Mouse (Mus musculus): ENCODE results near the gene Ccdc96. TPM values are rescaled to one million over a fixed set of nuclear protein-coding genes. Genes with fewer than 3 reads are reported as not detected.
A peak's percentile ranks its signal among the peaks of the same experiment; 100 is the strongest.

Ccdc96 gene
- total RNA-seq, 4 experiments from 2014 or later, result 0.87 to 1.7 (median 1.2) TPM

DNA sequence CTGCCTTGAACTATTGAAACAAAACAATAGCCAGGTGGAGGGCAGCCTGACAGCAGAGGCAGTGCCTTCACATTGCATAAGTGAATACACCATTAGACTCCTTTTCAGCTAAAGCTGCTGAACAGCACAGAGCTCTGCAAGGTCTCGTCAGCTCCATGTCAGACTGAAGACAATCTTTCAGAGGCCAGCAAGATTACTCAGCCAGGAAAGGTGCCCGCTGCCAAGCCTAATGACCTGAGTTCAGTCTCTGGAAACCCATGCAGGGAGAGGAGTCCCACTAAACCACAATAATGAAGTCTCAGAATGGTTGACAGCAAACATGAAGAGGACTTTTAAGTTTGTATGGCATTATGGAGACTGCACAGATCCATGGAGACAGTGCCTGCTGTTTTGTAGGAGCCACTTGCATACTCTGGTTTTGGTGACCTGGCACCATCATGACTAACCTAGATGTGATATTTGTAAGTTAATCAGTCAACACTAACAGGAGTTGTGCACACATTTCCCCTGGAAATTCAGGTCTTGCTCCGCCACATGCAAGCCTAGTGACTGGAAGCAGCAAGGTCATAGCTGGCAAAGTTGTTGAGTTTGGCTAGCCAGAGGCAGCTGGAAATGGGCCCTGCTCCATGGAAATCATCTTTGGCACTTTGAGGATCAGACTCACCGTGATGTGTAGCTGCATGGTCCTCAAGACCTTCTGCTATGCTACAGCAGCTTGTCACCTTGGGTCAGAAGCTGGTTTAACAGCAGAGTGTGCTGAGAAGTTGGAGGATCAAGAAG is 11.3 kb upstream of the Ccdc96 start:
- no peak for DNase-seq (ENCODE audit: low spot score in 2 of 2)

GRCm38 (mm10) chr5:36474283-36474682 is 10.1 kb upstream of the Ccdc96 start:
- DNase-seq (ENCODE audit: low spot score in 2 of 2), result peak in 1 of 2 experiments; percentile 71

GRCm38 (mm10) chr5:36477486-36477885 is 6.9 kb upstream of the Ccdc96 start:
- no peak for DNase-seq (ENCODE audit: low spot score in 2 of 2)

GRCm38 (mm10) chr5:36478540-36479420 is 5.6 kb upstream of the Ccdc96 start:
- no peak for DNase-seq (ENCODE audit: low spot score in 2 of 2)

GRCm38 (mm10) chr5:36479735-36480134 is 4.7 kb upstream of the Ccdc96 start:
- DNase-seq (ENCODE audit: low spot score in 2 of 2), result no peak

- DNase-seq (ENCODE audit: low spot score in 2 of 2), result no peak
These were observed 4.0 kb upstream of the Ccdc96 start for GRCm38 (mm10) chr5:36480398-36480797.

GRCm38 (mm10) chr5:36481114-36481513 is 3.3 kb upstream of the Ccdc96 start:
- DNase-seq (ENCODE audit: low spot score in 2 of 2), result no peak

DNA sequence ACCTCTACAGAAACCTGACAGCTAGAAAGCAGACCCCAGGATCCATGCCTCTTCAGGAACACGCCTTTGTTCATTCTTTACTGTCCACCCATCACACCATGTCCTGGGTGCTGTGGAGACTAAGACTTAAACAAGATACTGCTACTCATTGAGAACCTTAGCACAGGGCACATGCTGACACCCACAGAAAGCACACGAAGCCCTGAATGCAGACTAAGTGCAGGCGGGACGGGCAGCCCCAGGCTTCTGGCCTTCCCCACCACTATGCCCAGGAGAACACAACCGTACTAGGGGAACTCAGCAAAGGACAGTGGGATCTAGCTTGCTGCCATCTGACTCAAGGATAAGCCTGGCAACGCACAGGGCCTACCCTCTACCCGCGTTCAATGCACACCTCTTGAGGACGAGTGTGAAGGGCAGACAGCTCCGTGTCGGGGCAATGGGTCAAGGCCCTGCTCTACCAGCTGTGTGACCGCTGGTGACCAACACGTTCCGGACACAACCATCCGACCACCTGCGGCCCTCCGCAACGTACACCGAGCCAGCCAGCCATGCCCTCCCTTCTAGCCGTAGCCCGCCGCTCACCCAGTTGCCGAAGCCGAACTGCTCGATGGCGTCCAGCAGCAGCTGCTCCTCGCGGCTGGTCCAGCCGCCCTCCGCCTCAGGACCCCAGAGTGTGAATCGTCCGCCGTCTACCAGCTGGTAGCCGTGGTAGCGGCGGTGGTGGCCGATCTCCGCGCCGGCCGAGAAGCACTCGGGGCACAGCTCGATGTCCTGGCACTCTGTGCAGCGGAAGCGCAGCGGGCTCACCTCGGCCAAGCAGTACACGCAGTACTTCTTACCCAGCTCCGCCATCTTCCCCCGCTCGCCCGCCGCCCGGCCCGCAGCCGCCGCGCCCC is 936 bp upstream of the Ccdc96 start:
- no peak for DNase-seq (ENCODE audit: low spot score in 2 of 2)

- DNase-seq (ENCODE audit: low spot score in 2 of 2), result no peak
These were observed 918 bp downstream of the Ccdc96 start for GRCm38 (mm10) chr5:36485306-36485705.

DNA sequence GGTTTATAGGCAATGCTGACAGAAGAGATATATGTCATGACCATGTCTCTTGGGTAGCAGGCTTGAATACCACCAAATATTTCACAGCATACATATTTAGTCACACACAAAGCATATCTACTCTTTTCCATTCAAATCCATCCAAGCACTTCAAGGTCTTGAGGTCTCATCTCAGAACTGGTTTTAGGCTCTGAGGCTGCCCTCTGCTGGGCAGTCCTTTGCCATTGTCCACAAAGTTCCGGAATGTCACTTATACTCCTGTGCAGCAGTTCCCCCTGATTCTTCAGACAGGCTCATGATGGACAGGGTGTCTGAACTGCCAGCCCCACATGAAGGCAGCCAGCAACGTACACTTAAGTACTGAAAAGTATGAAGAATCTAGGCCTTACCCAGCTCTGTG is 4.8 kb downstream of the Ccdc96 start:
- DNase-seq (ENCODE audit: low spot score in 2 of 2), result no peak

DNA sequence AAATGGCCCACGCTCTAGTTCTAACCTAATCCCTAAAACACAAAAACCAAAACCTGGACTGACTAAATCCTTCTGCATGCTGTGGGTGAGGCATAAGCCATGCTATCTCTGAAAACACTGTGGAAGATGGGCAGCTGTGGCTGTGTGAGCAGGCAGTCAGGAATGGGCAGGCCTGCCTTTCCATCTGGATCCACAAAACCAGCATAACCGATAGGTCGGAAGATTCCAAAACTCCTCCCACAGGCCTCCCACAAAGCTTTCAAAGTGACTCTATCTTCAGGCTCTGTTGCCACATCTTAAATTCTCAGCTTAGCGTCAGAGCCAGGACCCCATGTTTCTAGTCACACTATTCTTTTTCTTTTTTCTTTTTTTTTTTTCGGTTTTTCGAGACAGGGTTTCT is 9.5 kb downstream of the Ccdc96 start:
- peak; percentile 60 to 64 for DNase-seq (ENCODE audit: low spot score in 2 of 2)

DNA sequence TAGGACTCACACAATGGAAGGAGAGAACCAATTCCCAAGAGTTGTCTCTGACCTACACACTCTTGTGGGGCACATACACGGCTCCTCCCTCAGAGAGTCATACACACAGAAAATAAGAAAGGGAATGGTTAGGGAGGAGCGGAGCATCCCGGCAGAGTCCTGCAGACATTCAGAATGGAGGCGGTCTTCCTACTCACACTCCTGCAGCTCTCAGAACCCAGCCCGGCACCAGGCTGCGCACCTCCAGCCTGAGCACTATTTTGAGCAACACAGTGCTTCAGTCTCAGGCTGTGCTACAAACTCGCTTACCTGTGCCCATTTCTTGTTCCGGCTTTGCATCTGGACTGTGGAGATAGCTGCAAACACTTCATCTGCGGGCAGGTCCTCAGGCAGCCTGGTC is 10.3 kb downstream of the Ccdc96 start:
- DNase-seq (ENCODE audit: low spot score in 2 of 2), result no peak

DNA sequence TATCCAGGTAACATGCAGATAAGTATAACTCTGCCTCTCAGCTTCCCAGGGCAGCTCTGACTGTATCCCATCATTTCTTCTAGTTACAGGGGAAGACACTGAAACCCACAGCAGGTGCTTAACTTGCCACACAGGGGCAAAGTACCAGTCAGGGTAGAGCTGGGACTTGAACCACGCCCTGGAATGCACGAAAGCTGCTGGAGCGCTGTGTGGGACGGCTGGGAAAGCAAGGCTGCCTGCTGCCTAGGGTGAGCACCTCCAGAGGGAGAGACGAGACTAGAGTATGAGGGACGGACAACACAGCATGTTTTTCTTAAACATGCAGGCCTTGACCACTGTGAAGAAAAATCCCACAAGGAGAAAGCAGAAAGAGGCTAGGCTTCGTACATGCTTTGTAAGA is 20.8 kb downstream of the Ccdc96 start:
- DNase-seq (ENCODE audit: low spot score in 2 of 2), result no peak

- DNase-seq (ENCODE audit: low spot score in 2 of 2), result no peak
These were observed 21.3 kb downstream of the Ccdc96 start for GRCm38 (mm10) chr5:36505643-36506042.

DNA sequence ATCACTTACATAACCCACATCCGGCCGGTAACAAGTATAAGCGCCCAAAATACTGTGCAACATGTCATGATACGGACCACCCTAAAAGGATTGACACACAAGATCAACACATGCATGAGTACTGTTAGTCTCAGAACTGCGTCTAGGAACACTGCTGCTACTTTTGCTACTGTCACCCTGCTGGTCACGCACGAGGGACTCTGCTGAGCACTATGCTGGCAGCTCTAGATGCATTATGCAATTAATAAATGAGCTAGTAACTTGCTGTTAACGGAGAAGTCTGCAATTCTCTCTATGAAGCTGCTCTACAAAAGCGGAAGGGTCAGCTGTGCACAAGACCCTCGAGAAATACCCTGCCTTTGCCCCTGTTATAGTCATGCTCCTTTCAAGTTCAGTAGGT is 24.0 kb downstream of the Ccdc96 start:
- DNase-seq (ENCODE audit: low spot score in 2 of 2), result no peak

GRCm38 (mm10) chr5:36510956-36511355 is 26.6 kb downstream of the Ccdc96 start:
- DNase-seq (ENCODE audit: low spot score in 2 of 2), result no peak

- no peak for DNase-seq (ENCODE audit: low spot score in 2 of 2)
These were observed 30.7 kb downstream of the Ccdc96 start for GRCm38 (mm10) chr5:36515126-36515525.

DNA sequence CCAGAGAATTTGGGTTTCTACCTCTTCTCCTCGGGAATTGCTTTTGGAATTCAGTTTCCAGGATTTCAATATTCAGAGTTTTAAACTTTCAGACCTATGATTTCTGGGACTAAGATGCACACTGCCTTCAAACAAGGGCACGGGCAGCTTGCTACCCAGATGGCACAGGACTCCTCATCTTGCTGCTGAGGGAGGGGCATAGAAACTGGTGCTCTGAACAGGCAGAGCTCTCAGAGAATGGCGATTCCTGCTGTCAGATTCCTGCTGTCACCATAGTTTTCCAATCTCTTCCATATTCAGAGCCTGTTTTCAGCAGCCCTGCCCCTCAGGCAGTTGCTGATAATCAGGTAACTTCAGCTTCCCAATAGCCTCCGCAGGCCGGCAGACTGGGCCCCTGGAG is 31.2 kb downstream of the Ccdc96 start:
- no peak for DNase-seq (ENCODE audit: low spot score in 2 of 2)

DNA sequence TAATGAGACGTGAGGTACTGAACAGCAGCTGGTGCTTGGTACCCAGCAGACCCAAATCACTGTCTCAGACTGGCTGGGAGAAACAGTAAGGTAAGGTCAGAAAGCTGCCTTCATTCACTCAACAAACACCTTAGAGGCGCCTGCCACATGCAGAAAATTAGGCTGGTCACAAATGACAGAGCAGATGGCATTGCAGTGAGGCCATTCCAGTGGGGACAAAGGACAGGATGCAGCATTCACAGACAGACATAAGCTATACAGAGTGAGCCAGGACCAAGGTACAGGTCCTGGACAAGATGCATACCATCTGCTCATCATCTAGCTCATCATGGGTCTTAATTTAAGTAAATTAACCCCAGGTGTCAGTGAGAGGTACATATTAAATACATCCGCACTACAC is 33.2 kb downstream of the Ccdc96 start:
- no peak for DNase-seq (ENCODE audit: low spot score in 2 of 2)

DNA sequence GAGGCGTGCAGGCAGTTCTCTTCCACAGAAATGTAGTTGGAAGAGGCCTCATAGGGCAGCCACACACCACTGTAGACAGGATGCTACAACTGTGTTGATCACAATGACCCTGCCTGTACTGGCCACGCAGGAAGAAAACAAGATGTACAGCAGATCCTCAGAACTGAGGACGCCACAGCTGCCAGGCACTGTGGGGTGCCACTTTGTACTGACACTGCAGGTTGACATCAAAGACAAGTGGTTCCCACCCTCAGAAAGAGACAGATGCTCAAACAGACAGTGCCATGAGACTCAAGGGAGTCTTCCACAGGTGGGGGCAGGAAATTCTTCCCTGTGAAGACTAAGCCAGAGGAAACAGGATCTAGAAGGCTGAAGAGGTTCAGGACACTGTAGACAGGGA is 35.4 kb downstream of the Ccdc96 start:
- no peak for DNase-seq (ENCODE audit: low spot score in 2 of 2)

DNA sequence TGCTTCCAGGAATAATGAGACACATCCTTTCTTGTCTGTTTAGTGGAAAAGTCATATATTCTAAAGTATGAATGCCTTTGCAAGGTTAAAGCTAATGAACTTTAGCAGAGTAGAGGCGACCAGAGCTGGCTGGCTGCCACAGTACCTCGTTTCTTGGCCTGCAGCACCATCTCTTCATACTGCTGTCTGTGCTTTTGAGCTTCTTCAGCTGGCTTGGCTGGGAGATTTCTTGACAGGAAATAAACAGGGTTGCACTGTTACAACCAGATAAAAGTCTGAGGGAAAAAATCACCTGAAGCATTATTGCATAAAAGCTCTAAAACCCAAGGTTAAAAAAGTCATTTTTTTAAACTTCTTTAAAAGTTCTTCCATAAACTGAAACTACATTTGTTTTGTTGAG is 38.4 kb downstream of the Ccdc96 start:
- DNase-seq (ENCODE audit: low spot score in 2 of 2), result no peak
